Mouse (Mus musculus) 3134 (cell line): ENCODE data around the gene Pde3a.
"Not testable (repeated sequence)": the region's sequence is repeated elsewhere in the genome, so short reads cannot be mapped to it uniquely, and the experiment has no call there.

Source experiments
- DNase-seq: peaks from one replicate; pipeline ENCODE4 v3.0.0-alpha.2; 2011; ENCODE audit warnings: low spot score; ENCODE audit not compliant: insufficient read length; ENCODE audit errors: extremely low read depth

Gene Pde3a

DNA sequence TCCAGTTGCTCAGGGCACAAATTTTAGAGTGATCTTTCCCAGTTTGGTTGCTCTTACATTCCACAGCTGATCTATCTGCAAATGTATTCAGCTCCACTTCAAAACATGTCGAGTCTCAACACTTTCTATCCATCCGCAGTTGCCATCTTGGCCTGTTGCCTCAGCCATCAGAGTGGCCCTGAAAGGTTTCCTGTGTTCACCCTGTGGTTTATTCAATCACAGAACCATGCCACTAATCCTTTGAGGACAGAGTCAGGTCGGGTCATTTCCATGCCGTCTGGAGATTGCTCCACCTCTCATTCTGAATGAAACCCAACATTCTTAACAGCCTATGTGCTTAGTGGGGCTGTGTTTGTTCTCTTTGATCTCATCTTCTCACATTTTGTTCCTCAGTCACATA is 73.9 kb downstream of the Pde3a start:
- no peak for DNase-seq

DNA sequence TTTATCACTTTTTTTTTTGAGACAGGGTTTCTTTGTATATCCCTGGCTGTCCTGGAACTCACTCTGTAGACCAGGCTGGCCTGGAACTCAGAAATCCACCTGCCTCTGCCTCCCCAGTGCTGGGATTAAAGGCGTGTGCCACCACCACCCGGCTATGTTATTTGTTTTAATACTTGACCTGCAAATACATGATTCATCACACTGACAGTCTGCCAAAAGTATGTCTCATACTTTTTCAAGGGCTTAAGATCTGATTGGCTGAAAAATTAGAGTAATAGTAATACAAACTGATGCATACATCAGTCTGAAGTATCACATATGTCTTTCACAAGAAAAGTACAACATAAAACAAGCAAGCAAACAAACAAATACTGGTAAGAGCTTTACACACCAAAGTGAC is 78.1 kb downstream of the Pde3a start:
- DNase-seq: not testable (repeated sequence)

DNA sequence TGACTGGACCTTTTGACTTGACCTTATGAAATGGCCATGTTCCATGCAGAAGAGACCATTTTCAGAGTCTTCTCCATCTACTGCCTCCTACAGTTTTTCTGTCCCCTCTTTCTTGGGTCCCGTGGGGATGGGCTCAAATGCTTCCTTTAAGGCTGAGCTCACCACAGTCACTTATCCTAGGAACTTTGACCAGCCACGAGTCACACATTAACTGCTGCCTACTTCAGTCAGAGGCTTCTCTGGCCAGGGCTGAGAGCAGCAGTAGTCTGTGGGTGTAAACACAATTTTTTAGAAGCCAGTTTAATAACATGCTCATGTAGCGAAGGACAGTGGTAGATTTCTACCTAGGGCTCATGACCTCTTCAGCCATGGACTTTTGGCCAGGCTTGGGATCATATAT is 79.0 kb downstream of the Pde3a start:
- DNase-seq: no peak

DNA sequence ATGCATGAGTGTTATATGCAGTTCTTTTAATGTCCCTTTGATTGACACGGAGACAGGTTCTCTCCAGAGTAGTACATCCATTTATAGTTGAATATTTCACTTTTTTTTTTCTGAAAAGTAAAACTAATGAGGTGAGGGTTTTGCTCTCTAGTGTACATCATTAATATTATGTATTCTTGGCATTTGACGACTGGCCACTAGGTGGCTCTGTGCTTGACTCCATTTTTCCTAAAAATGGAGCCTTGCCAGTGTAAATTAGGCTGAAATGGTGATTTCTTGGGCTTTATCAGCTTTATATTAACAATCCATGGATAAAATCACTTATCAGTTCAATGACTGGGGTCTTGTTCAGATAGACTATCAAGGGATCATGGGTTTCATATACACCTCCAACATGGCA is 82.4 kb downstream of the Pde3a start:
- no peak for DNase-seq

- no peak for DNase-seq
Observed at GRCm38 (mm10) chr6:141332613-141333165, 83.6 kb downstream of the Pde3a start.

DNA sequence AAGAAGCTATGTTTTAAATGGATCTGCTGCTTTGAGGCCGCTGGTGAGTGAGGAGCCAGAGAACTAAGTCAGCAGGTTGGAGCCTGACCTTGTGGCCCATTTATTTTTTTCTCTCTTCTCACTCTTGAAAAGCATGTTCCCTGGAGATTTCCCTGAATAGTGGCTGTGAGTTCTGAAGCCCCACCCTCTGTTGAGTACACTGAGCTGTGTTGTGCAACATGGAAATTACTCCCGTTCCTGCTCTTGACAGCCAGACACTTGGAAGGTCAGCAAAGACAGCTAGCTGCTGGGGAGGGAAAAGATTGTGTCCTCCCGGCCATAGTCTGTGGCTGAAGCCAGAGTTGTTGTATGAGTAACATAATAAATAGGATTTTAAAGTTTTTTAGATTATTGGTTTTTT is 84.2 kb downstream of the Pde3a start:
- DNase-seq: no peak

DNA sequence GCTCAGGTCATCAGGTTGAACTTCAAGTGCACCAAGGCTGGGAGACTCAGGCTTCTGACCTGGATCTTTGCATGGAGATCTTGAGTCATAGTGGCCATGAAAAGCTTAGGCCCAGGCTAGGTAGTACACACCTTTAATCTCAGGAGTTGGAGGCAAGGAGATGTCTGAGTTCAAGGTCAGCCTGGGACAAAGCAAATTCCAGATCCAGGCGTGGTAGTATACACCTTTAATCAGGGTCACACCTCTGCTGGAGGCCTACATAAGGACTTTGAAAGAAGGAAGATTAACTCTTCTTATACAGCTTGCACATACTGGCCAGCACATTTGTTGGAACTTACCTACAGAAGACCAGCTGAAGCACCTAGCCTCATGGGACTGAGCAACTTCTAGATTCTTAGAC is 86.8 kb downstream of the Pde3a start:
- no peak for DNase-seq

GRCm38 (mm10) chr6:141336438-141336837 is 87.4 kb downstream of the Pde3a start:
- DNase-seq: no peak

DNA sequence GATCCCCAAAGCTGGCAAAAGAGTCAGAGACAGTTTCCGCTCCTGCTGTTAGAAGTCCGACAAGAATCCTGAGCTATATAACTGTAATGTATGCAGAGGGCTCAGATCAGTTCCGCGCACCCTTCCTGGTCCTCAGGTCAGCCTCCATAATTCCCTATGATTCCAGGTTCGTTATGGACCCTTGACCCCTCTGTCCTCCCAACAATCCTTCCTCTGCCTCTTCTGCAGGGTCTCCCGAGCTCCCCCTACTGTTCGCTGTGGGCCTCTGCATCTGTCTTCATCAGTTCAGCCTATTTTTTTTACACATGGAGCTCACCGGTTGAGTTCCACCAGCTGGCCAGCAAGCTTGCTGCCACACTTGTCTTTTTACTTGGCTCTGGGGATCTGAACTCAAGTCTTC is 88.6 kb downstream of the Pde3a start:
- no peak for DNase-seq

DNA sequence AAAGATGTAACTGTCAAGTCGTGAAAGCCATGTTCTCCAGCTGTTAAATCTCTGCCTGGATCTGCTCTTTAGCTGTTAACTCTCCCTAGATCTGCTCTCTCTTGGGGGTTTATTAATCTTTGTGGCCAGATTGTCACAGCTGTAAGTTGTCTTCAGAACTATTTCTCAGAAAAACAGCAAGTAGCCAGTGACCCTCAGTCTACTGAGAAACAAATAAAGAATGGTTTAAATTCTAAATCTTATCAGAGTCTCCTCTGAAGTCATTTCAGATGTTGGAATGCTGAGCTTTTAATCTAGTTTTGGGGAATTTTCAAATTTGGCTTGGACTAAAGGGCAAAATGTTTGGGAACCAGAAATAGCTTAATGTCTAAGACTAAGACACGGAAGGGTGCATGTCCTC is 92.3 kb downstream of the Pde3a start:
- no peak for DNase-seq

- no peak for DNase-seq
Observed at GRCm38 (mm10) chr6:141347870-141348269, 98.8 kb downstream of the Pde3a start.

GRCm38 (mm10) chr6:141348542-141348941 is 99.5 kb downstream of the Pde3a start:
- no peak for DNase-seq

GRCm38 (mm10) chr6:141350261-141350660 is 101.2 kb downstream of the Pde3a start:
- DNase-seq: no peak

- no peak for DNase-seq
Observed at GRCm38 (mm10) chr6:141352277-141352676, 103.2 kb downstream of the Pde3a start.

DNA sequence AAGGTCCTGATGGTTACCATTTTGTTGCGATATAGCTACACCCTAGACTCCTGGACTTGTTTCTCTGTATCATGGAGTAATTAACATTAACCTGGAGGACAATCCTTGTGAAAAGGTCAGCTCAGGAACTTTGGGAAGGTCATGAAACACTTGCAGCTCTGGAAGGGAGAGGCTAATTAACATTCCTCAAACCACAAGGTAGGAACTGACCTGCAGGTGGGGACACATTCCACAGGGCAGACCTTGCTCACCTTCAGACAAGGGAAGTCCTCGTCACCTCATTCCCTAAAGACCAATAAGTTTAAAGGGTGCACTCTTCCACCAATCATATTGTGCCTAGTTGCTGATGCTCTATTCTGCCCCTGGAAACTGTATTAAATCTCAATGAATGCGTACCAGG is 114.6 kb downstream of the Pde3a start:
- no peak for DNase-seq

DNA sequence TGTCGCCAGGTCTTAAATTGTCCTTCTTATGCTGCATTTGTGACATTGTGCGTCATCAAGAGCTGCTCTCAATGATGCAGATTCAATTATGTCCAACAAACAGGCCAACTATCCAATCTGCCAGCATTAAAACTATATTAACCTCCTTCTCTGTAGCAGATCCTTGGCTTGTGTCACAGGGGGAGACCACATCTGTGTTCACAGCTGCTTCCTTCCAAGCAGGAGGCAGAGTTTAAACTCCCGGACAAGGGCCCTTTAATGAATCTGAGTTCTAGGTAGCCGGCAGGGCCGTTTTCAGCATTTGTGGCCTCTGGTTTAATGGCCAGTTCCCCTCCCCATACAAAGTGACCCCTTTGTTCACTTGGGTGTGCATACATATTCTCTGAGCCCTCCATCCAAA is 118.0 kb downstream of the Pde3a start:
- no peak for DNase-seq

DNA sequence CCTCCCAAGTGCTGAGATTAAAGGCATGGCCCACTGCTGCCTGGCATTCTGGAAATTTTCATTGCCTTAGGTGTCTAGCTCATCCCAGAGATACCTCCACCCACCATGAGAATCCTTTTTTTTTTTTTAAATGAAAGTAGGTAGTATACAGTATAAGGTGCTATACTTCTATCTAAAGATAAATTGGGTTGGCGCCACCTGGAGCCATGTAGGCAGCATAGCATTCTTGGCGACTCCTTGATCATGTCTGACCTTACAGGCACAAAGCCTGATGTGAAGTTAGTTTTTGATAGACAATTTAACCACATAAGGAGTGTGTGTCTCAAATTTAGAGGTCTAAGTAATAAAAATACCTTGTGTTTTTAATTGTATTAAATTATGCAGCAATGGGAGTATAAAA is 123.6 kb downstream of the Pde3a start:
- DNase-seq: no peak

DNA sequence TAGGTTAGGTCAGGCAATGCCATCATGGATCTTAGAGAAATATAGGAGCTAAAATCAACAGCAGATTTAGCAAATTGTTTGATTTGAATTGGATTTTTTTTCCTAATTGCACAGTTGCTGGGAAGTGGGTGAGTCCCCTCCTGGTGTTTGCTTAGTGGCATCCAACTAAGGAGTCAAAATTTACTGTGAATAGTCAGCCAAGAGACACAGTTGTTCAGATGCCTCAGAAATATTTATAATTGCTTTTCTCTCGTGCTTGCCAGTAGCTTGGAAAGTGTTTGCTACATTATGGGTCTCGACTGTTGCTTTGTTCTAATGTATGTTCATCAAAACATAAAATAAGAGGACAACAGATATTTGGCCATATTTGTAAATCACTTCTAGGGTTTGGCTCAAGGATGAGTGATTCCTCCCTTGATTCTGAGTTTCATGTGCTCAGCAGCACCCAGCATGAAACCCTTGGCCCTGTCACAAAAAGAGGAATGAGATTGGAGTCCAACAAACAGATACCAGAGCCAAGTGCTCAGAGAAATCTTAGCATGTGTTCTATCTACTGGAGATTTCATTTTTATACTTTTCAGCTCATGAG is 125.5 kb downstream of the Pde3a start:
- no peak for DNase-seq

- DNase-seq: no peak
Observed at GRCm38 (mm10) chr6:141375155-141375554, 126.1 kb downstream of the Pde3a start.

DNA sequence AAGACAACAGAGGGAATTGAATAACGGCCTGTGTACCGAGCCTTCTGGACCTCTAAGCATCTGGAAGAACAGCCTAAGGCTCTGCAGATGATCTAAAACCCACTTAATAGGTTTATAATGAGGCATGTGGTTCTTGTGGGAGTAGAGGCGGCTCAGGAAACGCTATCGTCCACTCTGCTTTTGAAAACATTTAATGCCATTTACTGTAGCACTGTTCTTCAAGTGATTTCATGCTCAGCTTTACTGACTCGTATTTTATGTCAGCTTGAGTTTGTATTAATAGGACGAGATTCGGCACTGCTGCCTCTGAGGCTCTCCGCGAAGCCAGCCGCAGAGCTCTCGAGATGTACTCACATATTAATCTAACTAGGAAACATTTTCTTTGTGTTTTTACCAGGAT is 131.9 kb downstream of the Pde3a start:
- DNase-seq: no peak

DNA sequence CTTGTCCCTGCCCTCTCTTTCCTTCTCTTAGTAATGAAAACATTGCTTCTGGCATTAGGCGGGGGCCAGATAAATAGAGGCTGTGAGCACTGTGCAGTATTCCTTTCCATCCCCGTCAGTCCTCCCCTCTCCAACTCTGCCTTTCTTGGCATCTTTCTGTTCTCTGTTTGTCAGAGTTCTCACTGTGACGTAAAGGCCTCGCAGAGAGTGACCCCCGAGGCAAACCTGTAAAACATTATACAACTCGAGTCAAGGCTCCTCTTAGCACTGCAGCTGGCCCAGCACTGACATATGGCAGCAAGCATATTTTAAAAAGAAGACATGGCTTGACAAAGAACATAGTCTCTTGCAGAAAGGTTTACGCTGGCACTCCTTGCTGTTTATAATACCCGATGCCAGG is 132.4 kb downstream of the Pde3a start:
- DNase-seq: no peak

- DNase-seq: no peak
Observed at GRCm38 (mm10) chr6:141381881-141382370, 132.9 kb downstream of the Pde3a start.

- DNase-seq: no peak
Observed at GRCm38 (mm10) chr6:141388104-141388503, 139.0 kb downstream of the Pde3a start.
